Mouse (Mus musculus): ENCODE measurements around the gene Tesc. TPM values are rescaled to one million over a fixed set of nuclear protein-coding genes. Genes with fewer than 3 reads are reported as not detected.

The Tesc gene
- total RNA-seq, 2 experiments from 2014 or later, result 0.70 to 1.4 TPM

GRCm38 (mm10) chr5:118108124-118108793, 80.7 kb downstream of the Tesc start:
- peak; percentile 53 for DNase-seq

DNA sequence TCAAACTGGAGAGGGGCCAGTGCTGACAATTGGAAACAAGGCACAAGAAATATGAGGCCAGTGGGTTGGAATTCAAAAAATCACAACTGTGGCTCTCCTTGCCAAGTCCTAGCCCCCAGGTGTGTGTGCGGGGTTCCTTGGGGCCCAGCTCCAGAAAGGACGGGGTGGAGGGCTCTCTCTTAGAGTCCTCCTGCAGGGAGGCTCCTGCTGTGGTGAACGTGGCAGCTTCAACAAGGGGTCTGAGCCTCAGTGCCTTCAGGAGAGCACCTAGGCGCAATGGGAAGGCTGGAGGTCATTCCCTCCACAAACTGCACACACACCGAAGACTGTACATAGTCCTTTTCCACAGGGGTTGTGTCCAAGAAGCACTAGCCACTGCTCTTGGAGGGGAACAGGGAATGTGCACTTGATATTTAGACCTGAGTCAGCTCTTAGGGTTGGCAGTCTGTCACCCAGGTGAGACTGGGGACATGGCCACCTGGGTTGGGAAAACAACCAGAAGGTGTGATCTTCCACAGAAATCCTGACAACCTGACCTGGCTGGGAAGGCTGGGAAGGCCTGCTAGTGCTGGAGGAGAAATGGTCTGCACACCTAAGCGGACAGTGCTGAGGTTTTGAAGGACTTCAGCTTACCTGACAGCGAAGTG, 81.4 kb downstream of the Tesc start:
- no peak for DNase-seq

Other genes starting within 250 kb of the Tesc start
- gene Nos1, start 246.7 kb upstream of the Tesc start, total RNA-seq (2021), result 1 to 10 TPM; 5.1 to 8.6 TPM
- gene Fbxo21, start 51.0 kb upstream of the Tesc start, total RNA-seq (2021), result 10 to 100 TPM; 17.3 to 21.9 TPM
- 10 to 100 TPM; 32.8 to 33.5 TPM for gene Fbxw8, start 127.7 kb downstream of the Tesc start, total RNA-seq (2021)
- under 1 TPM in 1 of 2 experiments, not detected in 1; 0.12 TPM for gene Hrk, start 136.9 kb downstream of the Tesc start, total RNA-seq (2021)
- 1 to 10 TPM; 1.6 to 1.9 TPM for gene Rnft2, start 217.4 kb downstream of the Tesc start, total RNA-seq (2021)
- gene 2410131K14Rik, start 217.5 kb downstream of the Tesc start, total RNA-seq (2021), result 1 to 10 TPM; 3.2 TPM